Mouse (Mus musculus): ENCODE data around the gene Hebp1.

The Hebp1 gene

DNA sequence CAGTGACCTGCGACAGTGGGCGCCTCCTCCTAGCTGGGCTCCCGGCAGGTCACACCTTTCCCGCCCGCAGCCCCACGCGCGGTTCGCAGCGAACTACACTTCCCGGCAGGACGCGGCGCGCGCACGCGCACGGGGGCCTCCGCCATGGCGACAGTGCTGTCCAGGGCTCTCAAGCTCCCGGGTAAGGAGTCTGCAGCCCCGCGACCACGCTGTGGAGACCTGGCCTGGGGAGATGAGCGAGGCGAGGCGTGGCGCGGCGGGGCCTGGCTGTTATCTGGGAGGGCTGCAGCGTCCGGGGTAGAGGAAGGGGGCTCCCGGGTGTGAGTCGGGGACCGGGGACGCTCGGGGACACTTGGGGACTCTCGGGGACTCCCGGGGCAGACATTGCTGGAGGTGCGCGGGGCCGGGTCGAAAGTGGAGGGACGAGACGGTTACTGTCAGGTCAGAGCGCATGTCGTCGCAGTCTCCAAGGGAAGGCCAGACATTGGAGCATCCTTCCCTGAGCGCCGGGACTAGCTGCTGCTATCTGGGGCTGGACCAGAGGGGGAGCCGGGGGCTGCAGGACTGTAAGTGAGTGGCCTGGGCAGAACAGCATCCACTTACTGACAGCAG is at the start of gene Hebp1, which contains the start of gene Fam234b:
Gene Hebp1, minus strand, starts transcription at position 102 of the 612 bp plus-strand sequence.
Gene Fam234b, plus strand, starts transcription at position 57 of the 612 bp plus-strand sequence.
- DNase-seq (ENCODE audit: low spot score in 2 of 2) = peak; percentile 89 to 90

GRCm38 (mm10) chr6:135245586-135245985 is 47.8 kb upstream of the Hebp1 start:
- DNase-seq (ENCODE audit: low spot score in 2 of 2) = no peak

DNA sequence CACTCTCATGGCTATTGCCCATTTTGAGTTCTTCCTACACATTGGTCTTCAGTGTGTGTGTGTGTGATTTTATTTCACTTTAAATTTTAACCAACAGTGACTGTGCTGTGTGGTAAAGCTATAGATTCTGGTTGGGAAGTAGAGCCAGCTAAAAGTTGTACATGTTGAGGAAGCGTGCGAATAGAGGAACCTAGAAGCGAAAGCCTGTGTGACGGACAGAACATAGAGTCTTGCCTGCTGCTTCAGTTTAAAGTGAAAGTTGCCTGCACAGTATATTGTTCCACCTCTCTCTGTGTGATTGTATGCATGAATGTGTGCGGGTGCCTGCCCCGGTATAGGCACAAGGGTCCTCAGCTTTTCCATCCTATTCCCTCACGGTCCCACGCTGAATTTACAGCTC is 42.5 kb upstream of the Hebp1 start:
- DNase-seq (ENCODE audit: low spot score in 2 of 2) = no peak

GRCm38 (mm10) chr6:135238211-135238610 is 40.4 kb upstream of the Hebp1 start:
- no peak for DNase-seq (ENCODE audit: low spot score in 2 of 2)

- DNase-seq (ENCODE audit: low spot score in 2 of 2) = no peak
Observed at GRCm38 (mm10) chr6:135237326-135237725, 39.5 kb upstream of the Hebp1 start.

- no peak for DNase-seq (ENCODE audit: low spot score in 2 of 2)
Observed at GRCm38 (mm10) chr6:135236576-135236975, 38.8 kb upstream of the Hebp1 start.

- DNase-seq (ENCODE audit: low spot score in 2 of 2) = no peak
Observed at GRCm38 (mm10) chr6:135235742-135236141, 37.9 kb upstream of the Hebp1 start.

DNA sequence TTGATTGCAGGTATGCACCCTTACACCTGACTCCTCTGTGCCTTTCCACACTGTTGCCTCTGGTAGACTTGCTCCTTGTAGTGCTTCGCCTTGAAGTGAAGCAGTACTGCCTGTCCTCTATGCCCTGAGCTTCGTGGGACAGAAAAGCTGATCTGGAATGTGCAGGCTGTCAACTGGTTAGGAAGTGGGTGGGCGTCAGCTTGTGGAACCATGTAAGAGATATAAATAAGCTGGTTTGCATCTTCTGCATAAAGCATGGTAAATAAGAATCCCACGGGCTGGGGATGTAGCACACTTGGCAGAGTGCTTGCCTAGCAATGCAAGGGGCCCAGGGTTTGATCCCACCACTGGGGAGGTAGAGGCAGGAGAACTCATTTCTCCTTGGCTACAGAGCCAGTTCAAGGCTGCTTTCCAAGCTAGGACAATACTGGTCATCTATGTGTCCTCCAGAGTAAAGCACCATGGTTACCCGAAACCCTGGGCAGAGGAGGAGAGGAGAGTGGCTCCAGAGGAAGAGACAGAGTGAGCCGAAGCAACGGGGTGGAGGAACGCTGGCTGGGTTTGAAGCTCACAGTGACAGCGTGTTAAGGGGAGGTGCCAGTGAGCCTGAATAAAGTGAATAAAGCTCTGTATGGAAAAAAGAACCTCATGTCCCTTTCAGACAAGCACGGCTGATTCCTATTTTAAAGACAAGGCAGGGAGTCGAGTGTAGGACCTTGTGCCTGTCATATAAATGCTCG is 34.8 kb upstream of the Hebp1 start:
- peak; percentile 61 to 66 for DNase-seq (ENCODE audit: low spot score in 2 of 2)

GRCm38 (mm10) chr6:135230586-135230985 is 32.8 kb upstream of the Hebp1 start:
- DNase-seq (ENCODE audit: low spot score in 2 of 2) = no peak

DNA sequence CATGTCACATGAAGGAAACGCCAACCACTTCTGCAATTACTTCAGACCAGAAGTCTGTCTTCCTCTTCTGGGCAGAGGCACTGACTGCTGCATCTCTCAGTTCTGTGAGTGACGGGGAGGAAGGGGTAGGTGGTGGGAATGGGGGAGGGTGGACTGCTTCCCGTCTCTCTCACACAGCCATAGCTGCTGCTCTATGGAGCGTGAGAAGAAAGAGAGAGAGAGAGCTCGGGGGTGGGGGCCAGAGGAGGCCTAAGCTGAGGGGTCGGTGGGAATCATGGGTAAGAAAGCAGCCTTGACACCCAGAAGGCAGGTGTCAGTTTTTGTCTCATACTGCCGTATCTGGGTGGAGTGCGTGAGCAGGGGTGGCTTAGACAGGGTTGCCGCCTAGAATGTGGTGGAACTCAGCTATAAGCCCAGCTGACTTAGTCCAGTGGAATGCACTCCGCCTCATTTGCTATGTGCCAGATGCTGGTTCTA is 30.7 kb upstream of the Hebp1 start:
- no peak for DNase-seq (ENCODE audit: low spot score in 2 of 2)

- no peak for DNase-seq (ENCODE audit: low spot score in 2 of 2)
Observed at GRCm38 (mm10) chr6:135223786-135224416, 26.1 kb upstream of the Hebp1 start.

DNA sequence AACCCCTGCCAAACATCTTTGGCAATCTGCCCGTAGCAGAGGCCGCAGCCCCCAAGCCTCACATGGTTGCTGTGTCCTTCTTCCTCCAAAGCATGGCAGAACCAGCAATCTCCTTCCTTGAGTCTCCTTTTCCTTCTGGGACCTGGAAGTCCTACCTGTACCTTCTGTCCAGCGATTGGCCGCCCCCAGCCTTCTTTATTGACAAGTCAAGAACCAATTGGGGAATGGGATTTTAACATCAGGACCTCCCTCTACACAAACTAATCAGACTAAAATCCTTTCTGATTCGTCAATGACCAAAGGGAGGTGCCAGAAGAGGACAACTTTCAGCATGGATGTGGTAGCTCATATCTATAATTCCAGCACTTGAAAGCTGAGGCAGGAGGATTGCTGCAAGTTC is 22.1 kb upstream of the Hebp1 start:
- no peak for DNase-seq (ENCODE audit: low spot score in 2 of 2)

- DNase-seq (ENCODE audit: low spot score in 2 of 2) = no peak
Observed at GRCm38 (mm10) chr6:135218330-135218729, 20.5 kb upstream of the Hebp1 start.

GRCm38 (mm10) chr6:135212666-135213065 is 14.8 kb upstream of the Hebp1 start:
- no peak for DNase-seq (ENCODE audit: low spot score in 2 of 2)

DNA sequence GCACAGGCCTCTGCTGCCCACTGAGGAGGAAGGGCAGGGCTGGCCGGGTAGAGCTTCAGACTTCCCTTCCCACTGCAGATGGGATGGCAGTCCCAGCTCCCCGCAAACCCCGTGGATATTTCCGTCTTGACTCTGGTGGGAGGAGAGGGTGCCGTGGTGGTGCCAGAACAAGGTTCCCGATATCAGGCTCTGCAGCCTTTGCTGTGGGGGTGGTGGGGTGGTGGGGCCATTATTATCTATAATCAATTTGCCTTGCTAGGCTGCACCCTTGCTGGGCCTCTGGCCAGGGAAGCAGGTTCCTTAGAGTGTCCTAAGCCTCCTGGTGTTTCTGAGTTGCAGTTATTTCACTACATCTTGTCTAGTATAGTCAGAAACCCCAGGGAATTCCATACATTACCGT is 13.3 kb upstream of the Hebp1 start:
- DNase-seq (ENCODE audit: low spot score in 2 of 2) = no peak

DNA sequence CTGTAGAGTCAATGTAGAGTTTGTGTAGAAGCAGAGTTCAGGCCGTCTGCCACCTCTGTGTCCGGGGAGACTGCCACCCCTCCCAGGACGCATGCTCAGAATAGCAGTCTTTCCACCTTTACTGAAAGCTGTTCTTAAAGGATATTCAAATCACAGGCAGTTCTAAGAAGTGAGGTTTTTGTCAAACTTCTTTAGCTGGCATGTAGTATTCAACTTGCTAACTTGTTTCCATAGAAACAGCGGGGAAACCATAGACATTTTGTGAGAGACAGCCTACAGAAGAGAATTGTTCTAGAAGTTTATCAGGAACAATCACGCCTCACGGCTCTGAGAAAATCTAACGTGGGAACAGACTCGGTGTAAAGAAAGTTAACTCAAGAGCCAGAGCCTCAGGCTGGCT is 9.1 kb upstream of the Hebp1 start:
- DNase-seq (ENCODE audit: low spot score in 2 of 2) = no peak

- no peak for DNase-seq (ENCODE audit: low spot score in 2 of 2)
Observed at GRCm38 (mm10) chr6:135205802-135206201, 8.0 kb upstream of the Hebp1 start.

- no peak for DNase-seq (ENCODE audit: low spot score in 2 of 2)
Observed at GRCm38 (mm10) chr6:135204869-135205268, 7.0 kb upstream of the Hebp1 start.

GRCm38 (mm10) chr6:135203737-135204136 is 5.9 kb upstream of the Hebp1 start:
- no peak for DNase-seq (ENCODE audit: low spot score in 2 of 2)

GRCm38 (mm10) chr6:135202668-135203067 is 4.8 kb upstream of the Hebp1 start:
- DNase-seq (ENCODE audit: low spot score in 2 of 2) = no peak

GRCm38 (mm10) chr6:135200122-135200957 is 2.5 kb upstream of the Hebp1 start:
- peak; percentile 60 to 64 for DNase-seq (ENCODE audit: low spot score in 2 of 2)

GRCm38 (mm10) chr6:135198726-135199125 is 904 bp upstream of the Hebp1 start:
- DNase-seq (ENCODE audit: low spot score in 2 of 2) = no peak
